Mouse (Mus musculus) CH12.LX (cell line): ENCODE measurements at regions not wholly inside any gene's neighbourhood (a gene's known extent, or its start where the extent isn't known, plus 50 kb on each side); places are given as distances from the start of the nearest gene placed in this dataset.

Experiments
- DNase-seq: peaks from one replicate; pipeline ENCODE4 v3.0.0-alpha.2; 2013; ENCODE audit errors: extremely low read depth
- H3K27ac ChIP-seq: 2 replicates; pipeline ENCODE4 v1.5.1; 2012; ENCODE audit warnings: low read depth, mild to moderate bottlenecking, control low read depth, moderate library complexity; ENCODE audit not compliant: insufficient read depth
- H3K27me3 ChIP-seq: replicated peaks from 2 replicates; pipeline ENCODE3; 2012; ENCODE audit warnings: inconsistent platforms
- H3K36me3 ChIP-seq, 2 experiments: replicated peaks in 1 of 2; 2 replicates each; pipeline versions ENCODE3 to v1.6.1; 2012; ENCODE audit warnings: inconsistent platforms in 1 of 2, low read length in 1 of 2, mild to moderate bottlenecking in 1 of 2, mixed read lengths in 1 of 2, moderate library complexity in 1 of 2; ENCODE audit not compliant: control insufficient read depth in 1 of 2, insufficient read depth in 1 of 2
- H3K4me1 ChIP-seq, 2 experiments: 2 replicates each; pipeline ENCODE4 v1.6.1; 2012; ENCODE audit warnings: inconsistent platforms in 1 of 2, moderate library complexity in 1 of 2; ENCODE audit not compliant: insufficient read depth in 2 of 2, control insufficient read depth in 1 of 2
- H3K4me2 ChIP-seq: 2 replicates; pipeline ENCODE4 v1.6.1; 2012; ENCODE audit warnings: low read depth, mild to moderate bottlenecking, control low read depth; ENCODE audit not compliant: poor library complexity, insufficient read depth, severe bottlenecking
- H3K4me3 ChIP-seq, 3 experiments: fragments of 150-350 bp in 1 of 3; sonication (generic) in 1 of 3; replicated peaks in 1 of 3; 2 replicates each; pipeline versions ENCODE3 to v1.5.1; 2011 to 2012; ENCODE audit warnings: low read depth in 2 of 3, low read length in 2 of 3, mild to moderate bottlenecking in 2 of 3, moderate library complexity in 2 of 3, control low read depth in 1 of 3, improper control_type of control experiment in 1 of 3, inconsistent platforms in 1 of 3, mixed read lengths in 1 of 3; ENCODE audit not compliant: poor library complexity in 1 of 3
- H3K79me2 ChIP-seq: replicated peaks from 2 replicates; pipeline ENCODE4 v1.6.1; 2012; ENCODE audit warnings: mild to moderate bottlenecking, moderate library complexity; ENCODE audit not compliant: control insufficient read depth, poor library complexity, insufficient read depth, severe bottlenecking; ENCODE audit errors: extremely low read depth
- H3K9ac ChIP-seq: 2 replicates; pipeline ENCODE4 v1.6.1; 2012; ENCODE audit warnings: low read depth, mild to moderate bottlenecking, control low read depth, moderate library complexity; ENCODE audit not compliant: insufficient read depth
- H3K9me3 ChIP-seq: replicated peaks from 2 replicates; pipeline ENCODE3; 2012; ENCODE audit warnings: low read length, inconsistent platforms, mixed read lengths
- BHLHE40 ChIP-seq: IDR thresholded peaks from 2 replicates; pipeline ENCODE4 v1.6.1; 2011; ENCODE audit warnings: mild to moderate bottlenecking, low read depth, low read length, improper control_type of control experiment
- CHD1 ChIP-seq: IDR thresholded peaks from 2 replicates; pipeline ENCODE4 v1.6.1; 2012; ENCODE audit warnings: low read depth, low read length, improper control_type of control experiment, inconsistent platforms
- CHD2 ChIP-seq: IDR thresholded peaks from 2 replicates; pipeline ENCODE4 v1.6.1; 2011; ENCODE audit warnings: low read length, improper control_type of control experiment
- CTCF ChIP-seq, 2 experiments: IDR thresholded peaks in 1 of 2; conservative IDR thresholded peaks in 1 of 2; 2 replicates each; pipeline ENCODE4 v1.5.1; 2011 to 2012; ENCODE audit warnings: low read depth in 2 of 2, low read length in 2 of 2, improper control_type of control experiment in 1 of 2, inconsistent platforms in 1 of 2, mild to moderate bottlenecking in 1 of 2, moderate library complexity in 1 of 2
- E2F4 ChIP-seq: IDR thresholded peaks from 2 replicates; pipeline ENCODE4 v1.6.1; 2011; ENCODE audit warnings: low read depth, low read length, improper control_type of control experiment; ENCODE audit not compliant: insufficient replicate concordance
- ETS1 ChIP-seq: conservative IDR thresholded peaks from 2 replicates; pipeline ENCODE4 v1.6.1; 2012; ENCODE audit warnings: low read depth, mild to moderate bottlenecking, inconsistent platforms, low read length, improper control_type of control experiment, moderate library complexity
- GABPA ChIP-seq: IDR thresholded peaks from 2 replicates; pipeline ENCODE4 v1.6.1; 2012; ENCODE audit warnings: low read depth, low read length, improper control_type of control experiment, inconsistent platforms; ENCODE audit not compliant: insufficient replicate concordance
- IRF4 ChIP-seq: IDR thresholded peaks from 2 replicates; pipeline ENCODE4 v1.6.1; 2014; ENCODE audit warnings: low read depth, mild to moderate bottlenecking, inconsistent platforms, low read length, improper control_type of control experiment
- JUN ChIP-seq: IDR thresholded peaks from 2 replicates; pipeline ENCODE4 v1.6.1; 2011; ENCODE audit warnings: low read depth, mild to moderate bottlenecking, low read length, improper control_type of control experiment, moderate library complexity; ENCODE audit not compliant: insufficient read depth
- MXI1 ChIP-seq: IDR thresholded peaks from 2 replicates; pipeline ENCODE4 v1.6.1; 2011; ENCODE audit warnings: mild to moderate bottlenecking, low read depth, low read length, improper control_type of control experiment
- MYC ChIP-seq: IDR thresholded peaks from 2 replicates; pipeline ENCODE4 v1.6.1; 2011; ENCODE audit warnings: low read depth, mild to moderate bottlenecking, improper control_type of control experiment, low read length
- NRF1 ChIP-seq: IDR thresholded peaks from 2 replicates; pipeline ENCODE4 v1.6.1; 2014; ENCODE audit warnings: low read depth, mild to moderate bottlenecking, inconsistent platforms, low read length, improper control_type of control experiment, moderate library complexity
- POLR2A ChIP-seq: IDR thresholded peaks from 2 replicates; pipeline ENCODE4 v1.6.1; 2011; ENCODE audit warnings: low read depth, mild to moderate bottlenecking, improper control_type of control experiment, low read length
- POLR2AphosphoS2 ChIP-seq: IDR thresholded peaks from 2 replicates; pipeline ENCODE4 v1.6.1; 2011; ENCODE audit warnings: low read depth, low read length, improper control_type of control experiment
- RAD21 ChIP-seq: IDR thresholded peaks from 2 replicates; pipeline ENCODE4 v1.6.1; 2011; ENCODE audit warnings: low read depth, mild to moderate bottlenecking, low read length, improper control_type of control experiment, moderate library complexity
- RCOR1 ChIP-seq: conservative IDR thresholded peaks from 2 replicates; pipeline ENCODE4 v1.6.1; 2012; ENCODE audit warnings: low read depth, mild to moderate bottlenecking, inconsistent platforms, low read length, improper control_type of control experiment
- SIN3A ChIP-seq: IDR thresholded peaks from 2 replicates; pipeline ENCODE4 v1.6.1; 2012; ENCODE audit warnings: low read length, improper control_type of control experiment, inconsistent platforms
- TCF12 ChIP-seq: IDR thresholded peaks from 2 replicates; pipeline ENCODE4 v1.6.1; 2014; ENCODE audit warnings: low read depth, mild to moderate bottlenecking, inconsistent platforms, low read length, improper control_type of control experiment
- UBTF ChIP-seq: IDR thresholded peaks from 2 replicates; pipeline ENCODE4 v1.6.1; 2012; ENCODE audit warnings: low read depth, mild to moderate bottlenecking, inconsistent platforms, low read length, improper control_type of control experiment, moderate library complexity
- USF1 ChIP-seq: IDR thresholded peaks from 2 replicates; pipeline ENCODE4 v1.6.1; 2014; ENCODE audit warnings: low read depth, mild to moderate bottlenecking, inconsistent platforms, low read length, improper control_type of control experiment
- USF2 ChIP-seq: conservative IDR thresholded peaks from 2 replicates; pipeline ENCODE4 v1.6.1; 2011; ENCODE audit warnings: low read depth, low read length, improper control_type of control experiment
- ZC3H11A ChIP-seq: IDR thresholded peaks from 2 replicates; pipeline ENCODE4 v1.6.1; 2012; ENCODE audit warnings: low read depth, mild to moderate bottlenecking, inconsistent platforms, low read length, improper control_type of control experiment
- ZKSCAN1 ChIP-seq: IDR thresholded peaks from 2 replicates; pipeline ENCODE4 v1.6.1; 2012; ENCODE audit warnings: low read depth, inconsistent platforms, low read length, improper control_type of control experiment, borderline replicate concordance
- ZNF384 ChIP-seq: IDR thresholded peaks from 2 replicates; pipeline ENCODE4 v1.6.1; 2012; ENCODE audit warnings: low read depth, low read length, improper control_type of control experiment, inconsistent platforms
- dilution Hi-C: fragments of 300-500 bp; cut with MboI; formaldehyde crosslinking; loops from 2 replicates; pipeline ENCODE4 v1.14.3; 2020; ENCODE audit warnings: low sequenced_read_pairs; ENCODE audit not compliant: extremely low pct_unique_long_range_greater_than_20kb, extremely low pct_ligation_motif_present
- in situ Hi-C: fragments of 300-500 bp; cut with MboI; formaldehyde crosslinking; loops from 3 replicates; pipeline ENCODE4 v1.14.3; 2019; ENCODE audit warnings: low sequenced_read_pairs, low pct_ligation_motif_present, low pct_unique_long_range_greater_than_20kb, mixed read lengths

DNA sequence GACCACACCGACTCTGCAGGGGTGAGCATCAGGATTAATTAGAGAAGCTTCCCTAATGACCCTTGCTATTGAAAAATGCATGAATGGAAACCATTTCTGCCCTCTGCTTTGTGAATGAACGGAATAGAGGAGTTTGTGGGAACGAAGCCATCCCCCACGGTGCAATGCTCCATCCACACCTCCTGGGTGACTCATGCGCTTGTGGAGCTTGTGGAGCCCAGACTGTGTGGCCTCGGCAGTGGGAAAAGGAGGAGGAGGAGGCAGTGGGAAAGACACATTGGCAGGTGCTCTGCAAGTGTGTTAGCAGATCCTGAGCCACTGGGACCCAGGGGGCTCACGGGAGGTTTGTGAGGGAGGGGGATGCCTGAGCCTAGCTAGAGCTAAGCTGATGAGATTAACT lies 251.9 kb downstream of the Abcc12 start:
- Histone ChIP-seq H3K4me3 (no peak overlapping the region), H3K36me3 (no peaks in the 10 kb centered on the region), H3K27me3 (no peaks in the 10 kb centered on the region), H3K79me2 (no peaks in the 10 kb centered on the region), H3K4me2 (no peak overlapping the region), H3K9ac (no peak overlapping the region), H3K4me1 (no peaks in the 10 kb centered on the region), H3K27ac (no peak overlapping the region), H3K9me3 (no peaks in the 10 kb centered on the region)
- dilution Hi-C loops: no loop called here
- in situ Hi-C loops: no loop called here
- DNase-seq: no peak
- TF ChIP-seq CTCF (conservative IDR thresholded peaks at IDR 0.05 in 1 of 2, IDR thresholded peaks at IDR 0.05 in 1 of 2; ENCODE audit: low read depth in 2 of 2, low read length in 2 of 2): no peak
- no peak for TF ChIP-seq BHLHE40
- no peak for TF ChIP-seq JUN
- TF ChIP-seq MYC: no peak
- no peak for TF ChIP-seq RCOR1
- TF ChIP-seq ZC3H11A: no peak

DNA sequence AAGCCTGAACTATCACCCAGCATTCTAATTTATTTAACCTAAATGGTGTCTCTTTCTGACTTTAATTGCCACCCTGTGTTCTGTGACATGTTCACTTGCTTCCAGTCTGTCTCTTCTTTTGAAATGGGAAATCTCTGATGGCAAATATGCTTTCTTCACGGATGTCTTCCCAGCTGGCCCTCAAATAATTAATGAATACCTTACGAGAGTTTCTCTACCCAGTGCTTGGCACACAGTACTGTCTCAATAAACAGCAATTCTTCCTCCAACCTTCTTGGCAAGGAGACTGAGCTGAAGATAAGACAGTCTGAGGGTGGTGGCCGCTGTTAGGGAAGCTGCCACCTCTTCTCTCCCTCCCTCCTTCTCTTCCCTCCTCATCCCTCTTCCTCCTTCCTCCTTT lies 252.5 kb downstream of the Abcc12 start:
- Histone ChIP-seq H3K27ac (no peak overlapping the region), H3K36me3 (no peaks in the 10 kb centered on the region), H3K79me2 (no peaks in the 10 kb centered on the region), H3K4me3 (no peak overlapping the region), H3K4me2 (no peak overlapping the region), H3K9ac (no peak overlapping the region), H3K27me3 (no peaks in the 10 kb centered on the region), H3K9me3 (no peaks in the 10 kb centered on the region), H3K4me1 (no peaks in the 10 kb centered on the region)
- no peak for DNase-seq
- TF ChIP-seq CTCF (conservative IDR thresholded peaks at IDR 0.05 in 1 of 2, IDR thresholded peaks at IDR 0.05 in 1 of 2; ENCODE audit: low read depth in 2 of 2, low read length in 2 of 2) (no peak), RAD21 (no peak), SIN3A (no peak), MYC (no peak), IRF4 (no peak), CHD1 (no peak), POLR2A (no peak), GABPA (no peak)
- in situ Hi-C loops (no loop called here), dilution Hi-C loops (no loop called here)

DNA sequence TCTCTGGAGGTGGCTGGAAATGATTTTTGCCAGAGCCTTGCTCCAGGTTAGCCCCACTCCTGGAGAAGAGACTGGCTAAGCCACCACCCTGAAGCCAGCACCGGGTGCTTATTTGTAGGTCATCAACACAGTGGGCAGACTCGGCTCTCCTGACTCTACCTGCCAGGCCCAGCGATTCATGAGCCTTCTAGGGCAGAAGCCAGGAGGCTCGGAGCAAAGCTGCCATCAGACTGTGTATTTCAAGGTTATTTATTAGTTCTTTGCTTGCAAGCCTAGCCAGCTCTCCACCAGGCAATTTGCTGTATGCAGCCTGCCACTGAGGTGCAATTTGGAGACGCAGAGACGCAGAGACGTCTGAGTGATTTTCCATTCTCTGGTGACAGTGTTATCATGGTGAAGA lies 255.4 kb downstream of the Abcc12 start:
- Histone ChIP-seq H3K27ac (no peak overlapping the region), H3K9me3 (no peaks in the 10 kb centered on the region), H3K4me2 (no peak overlapping the region), H3K79me2 (no peaks in the 10 kb centered on the region), H3K9ac (no peak overlapping the region), H3K27me3 (no peaks in the 10 kb centered on the region), H3K36me3 (no peaks in the 10 kb centered on the region), H3K4me3 (no peak overlapping the region), H3K4me1 (no peaks in the 10 kb centered on the region)
- in situ Hi-C loops: no loop called here
- dilution Hi-C loops: no loop called here
- TF ChIP-seq TCF12: no peak
- no peak for TF ChIP-seq CTCF (conservative IDR thresholded peaks at IDR 0.05 in 1 of 2, IDR thresholded peaks at IDR 0.05 in 1 of 2; ENCODE audit: low read depth in 2 of 2, low read length in 2 of 2)
- TF ChIP-seq CHD1: no peak
- TF ChIP-seq BHLHE40: no peak
- no peak for TF ChIP-seq E2F4
- no peak for TF ChIP-seq ZNF384
- TF ChIP-seq USF1: no peak
- no peak for TF ChIP-seq ETS1
- TF ChIP-seq POLR2AphosphoS2: no peak
- TF ChIP-seq POLR2A: no peak
- TF ChIP-seq USF2: no peak
- no peak for TF ChIP-seq NRF1
- TF ChIP-seq CHD2: no peak
- TF ChIP-seq RAD21: no peak
- TF ChIP-seq ZKSCAN1: no peak
- TF ChIP-seq MXI1: no peak
- TF ChIP-seq SIN3A: no peak
- TF ChIP-seq RCOR1: no peak
- TF ChIP-seq UBTF: no peak
- DNase-seq: no peak
